Mouse (Mus musculus) myocyte (in vitro differentiated cells): ENCODE results near the gene Supt5. TPM values are rescaled to one million over a fixed set of nuclear protein-coding genes. Genes with fewer than 3 reads are reported as not detected.

Source experiments
- H3K27me3 ChIP-seq: one replicate; pipeline ENCODE4 v1.6.1; 2011; ENCODE audit not compliant: control insufficient read depth, insufficient read depth, insufficient read length
- H3K36me3 ChIP-seq: one replicate; pipeline ENCODE4 v1.6.1; 2011; ENCODE audit not compliant: control insufficient read depth, insufficient read depth
- H3K4me2 ChIP-seq: one replicate; pipeline ENCODE4 v1.6.1; 2011; ENCODE audit warnings: low read depth, control low read depth
- H3K4me3 ChIP-seq: one replicate; pipeline ENCODE4 v1.5.1; 2011; ENCODE audit warnings: mild to moderate bottlenecking, control low read depth, moderate library complexity
- H3K79me2 ChIP-seq: one replicate; pipeline ENCODE4 v1.6.1; 2011; ENCODE audit not compliant: control insufficient read depth, insufficient read depth
- H3ac ChIP-seq: one replicate; pipeline ENCODE4 v1.6.1; 2011; ENCODE audit not compliant: control insufficient read depth, insufficient read length
- CEBPB ChIP-seq: IDR thresholded peaks from 2 replicates; pipeline ENCODE4 v1.6.1; 2011; ENCODE audit warnings: mild to moderate bottlenecking, moderate library complexity; ENCODE audit not compliant: poor library complexity, insufficient read depth, severe bottlenecking
- E2F4 ChIP-seq: IDR thresholded peaks from one replicate; pipeline ENCODE4 v1.6.1; 2011; ENCODE audit warnings: mild to moderate bottlenecking, control low read depth, moderate library complexity; ENCODE audit not compliant: insufficient read depth
- MAX ChIP-seq: IDR thresholded peaks from one replicate; pipeline ENCODE4 v1.6.1; 2011; ENCODE audit warnings: low read depth, mild to moderate bottlenecking, control low read depth
- MYOD1 ChIP-seq, 3 experiments: IDR thresholded peaks; one replicate each; pipeline ENCODE4 v1.6.1; 2011; ENCODE audit warnings: control low read depth in 2 of 3, low read depth in 2 of 3, mild to moderate bottlenecking in 2 of 3, moderate library complexity in 1 of 3; ENCODE audit not compliant: insufficient read length in 2 of 3, control insufficient read depth in 1 of 3
- MYOG ChIP-seq, 3 experiments: IDR thresholded peaks; one replicate each; pipeline ENCODE4 v1.6.1; 2011; ENCODE audit warnings: control low read depth in 2 of 3, low read depth in 2 of 3, mild to moderate bottlenecking in 2 of 3; ENCODE audit not compliant: insufficient read length in 2 of 3, control insufficient read depth in 1 of 3, insufficient read depth in 1 of 3
- POLR2A ChIP-seq: IDR thresholded peaks from one replicate; pipeline ENCODE4 v1.6.1; 2011; ENCODE audit warnings: low read depth, mild to moderate bottlenecking, control low read depth, moderate library complexity; ENCODE audit not compliant: insufficient read length
- POLR2AphosphoS2 ChIP-seq: IDR thresholded peaks from one replicate; pipeline ENCODE4 v1.6.1; 2011; ENCODE audit warnings: low read depth, control low read depth; ENCODE audit not compliant: insufficient read length
- REST ChIP-seq: IDR thresholded peaks from one replicate; pipeline ENCODE4 v1.6.1; 2011; ENCODE audit warnings: mild to moderate bottlenecking, control low read depth, moderate library complexity; ENCODE audit not compliant: insufficient read depth, insufficient read length
- SRF ChIP-seq: IDR thresholded peaks from one replicate; pipeline ENCODE4 v1.6.1; 2011; ENCODE audit warnings: low read depth; ENCODE audit not compliant: control insufficient read depth, insufficient read length
- TCF12 ChIP-seq: IDR thresholded peaks from one replicate; pipeline ENCODE4 v1.6.1; 2011; ENCODE audit warnings: mild to moderate bottlenecking, control low read depth; ENCODE audit not compliant: poor library complexity, insufficient read depth, severe bottlenecking
- TCF3 ChIP-seq: IDR thresholded peaks from one replicate; pipeline ENCODE4 v1.6.1; 2011; ENCODE audit warnings: low read depth, control low read depth; ENCODE audit not compliant: insufficient read length
- USF1 ChIP-seq: IDR thresholded peaks from one replicate; pipeline ENCODE4 v1.6.1; 2011; ENCODE audit warnings: low read depth, mild to moderate bottlenecking, control low read depth, moderate library complexity
- polyA plus RNA-seq: library from polyadenylated mRNA; unstranded; fragments of >200 nt; fragmentation: generic; extraction: Trizol; gene quantifications from one replicate; pipeline ENCODE4 v1.2.1, GENCODE M21; 2012; ENCODE audit warnings: missing spikeins

Supt5 gene
- polyA plus RNA-seq, 1 experiment, result 84.2 TPM

GRCm38 (mm10) chr7:28370977-28371513, 32.5 kb upstream of the Supt5 start:
- Histone ChIP-seq H3K4me3 (peak overlapping the region; percentile 86), H3K27me3 (no peaks in the 10 kb centered on the region), H3ac (peak overlapping the region; percentile 58), H3K4me2 (peak overlapping the region; percentile 78), H3K36me3 (no peaks in the 10 kb centered on the region), H3K79me2 (peaks cover 22% of the 10 kb centered on the region)
- no peak for TF ChIP-seq TCF12
- TF ChIP-seq POLR2A, result no peak
- TF ChIP-seq MYOD1 (IDR thresholded peaks at IDR 0.05; ENCODE audit: control insufficient read depth in 1 of 3, insufficient read length in 2 of 3, low read depth in 2 of 3), result peak in 2 of 3 experiments; percentile 20 to 35
- no peak for TF ChIP-seq SRF
- peak in 1 of 3 experiments; percentile 11 for TF ChIP-seq MYOG (IDR thresholded peaks at IDR 0.05; ENCODE audit: control insufficient read depth in 1 of 3, insufficient read depth in 1 of 3, insufficient read length in 2 of 3, low read depth in 2 of 3)

- Histone ChIP-seq H3ac (no peak overlapping the region), H3K27me3 (no peaks in the 10 kb centered on the region), H3K4me2 (peak overlapping the region; percentile 78), H3K36me3 (no peaks in the 10 kb centered on the region), H3K79me2 (peaks cover 19% of the 10 kb centered on the region), H3K4me3 (peak overlapping the region; percentile 86)
- no peak for TF ChIP-seq REST
- no peak for TF ChIP-seq CEBPB
- no peak for TF ChIP-seq E2F4
Measured at GRCm38 (mm10) chr7:28370051-28370450, 31.5 kb upstream of the Supt5 start.

GRCm38 (mm10) chr7:28368276-28368920, 29.9 kb upstream of the Supt5 start:
- no peak for TF ChIP-seq SRF
- TF ChIP-seq POLR2A, result no peak
- no peak for TF ChIP-seq TCF12
- TF ChIP-seq POLR2AphosphoS2, result no peak
- no peak for TF ChIP-seq MYOG (IDR thresholded peaks at IDR 0.05; ENCODE audit: control insufficient read depth in 1 of 3, insufficient read depth in 1 of 3, insufficient read length in 2 of 3, low read depth in 2 of 3)
- no peak for TF ChIP-seq E2F4
- no peak for TF ChIP-seq TCF3
- TF ChIP-seq MYOD1 (IDR thresholded peaks at IDR 0.05; ENCODE audit: control insufficient read depth in 1 of 3, insufficient read length in 2 of 3, low read depth in 2 of 3), result no peak
- TF ChIP-seq REST, result no peak
- TF ChIP-seq MAX, result no peak
- TF ChIP-seq USF1, result no peak
- TF ChIP-seq CEBPB, result no peak
- Histone ChIP-seq H3K27me3 (no peaks in the 10 kb centered on the region), H3K4me2 (no peak overlapping the region), H3K4me3 (no peak overlapping the region), H3K36me3 (no peaks in the 10 kb centered on the region), H3K79me2 (peaks cover 19% of the 10 kb centered on the region), H3ac (no peak overlapping the region)

- Histone ChIP-seq H3K4me3 (no peak overlapping the region), H3K27me3 (no peaks in the 10 kb centered on the region), H3K79me2 (peaks cover 19% of the 10 kb centered on the region), H3K4me2 (no peak overlapping the region), H3ac (no peak overlapping the region), H3K36me3 (no peaks in the 10 kb centered on the region)
- no peak for TF ChIP-seq MYOG (IDR thresholded peaks at IDR 0.05; ENCODE audit: control insufficient read depth in 1 of 3, insufficient read depth in 1 of 3, insufficient read length in 2 of 3, low read depth in 2 of 3)
- no peak for TF ChIP-seq E2F4
- no peak for TF ChIP-seq TCF3
- TF ChIP-seq POLR2AphosphoS2, result no peak
- TF ChIP-seq CEBPB, result no peak
- TF ChIP-seq REST, result no peak
- no peak for TF ChIP-seq TCF12
- no peak for TF ChIP-seq SRF
- TF ChIP-seq USF1, result no peak
- no peak for TF ChIP-seq MYOD1 (IDR thresholded peaks at IDR 0.05; ENCODE audit: control insufficient read depth in 1 of 3, insufficient read length in 2 of 3, low read depth in 2 of 3)
- no peak for TF ChIP-seq POLR2A
Measured at GRCm38 (mm10) chr7:28367663-28368275, 29.2 kb upstream of the Supt5 start.

- H3K27me3 ChIP-seq, result no peaks in the 10 kb centered on the region
- no peak overlapping the region for H3ac ChIP-seq
- no peak overlapping the region for H3K4me2 ChIP-seq
- H3K4me3 ChIP-seq, result no peak overlapping the region
- no peaks in the 10 kb centered on the region for H3K36me3 ChIP-seq
- TF ChIP-seq CEBPB (no peak), MYOG (IDR thresholded peaks at IDR 0.05; ENCODE audit: control insufficient read depth in 1 of 3, insufficient read depth in 1 of 3, insufficient read length in 2 of 3, low read depth in 2 of 3) (peak in 1 of 3 experiments; percentile 32)
- no peaks in the 10 kb centered on the region for H3K79me2 ChIP-seq
Measured at GRCm38 (mm10) chr7:28362441-28363060, 24.0 kb upstream of the Supt5 start.
